Mouse (Mus musculus): ENCODE data around the gene D930020B18Rik.

The D930020B18Rik gene

DNA sequence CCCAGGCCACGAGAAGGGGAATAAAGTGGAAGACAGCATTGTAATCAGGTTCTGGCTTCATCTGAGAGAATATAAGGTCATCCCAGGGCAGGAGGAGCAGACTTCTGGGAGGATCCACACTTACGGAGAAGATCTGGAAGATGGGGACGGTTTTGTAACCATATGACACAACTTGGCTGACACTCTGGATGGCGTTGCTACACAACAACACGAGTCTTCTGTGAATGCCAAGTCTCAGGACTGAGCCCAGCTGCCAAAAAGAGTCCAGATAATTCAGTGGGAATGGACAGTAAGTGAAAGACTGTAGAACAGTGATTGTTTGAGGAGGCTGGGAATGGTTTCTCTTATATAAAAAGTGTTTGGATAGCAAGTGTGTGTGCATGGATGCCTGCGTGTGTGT is 62.2 kb downstream of the D930020B18Rik start:
- DNase-seq (ENCODE audit: low read depth, low spot score): no peak

DNA sequence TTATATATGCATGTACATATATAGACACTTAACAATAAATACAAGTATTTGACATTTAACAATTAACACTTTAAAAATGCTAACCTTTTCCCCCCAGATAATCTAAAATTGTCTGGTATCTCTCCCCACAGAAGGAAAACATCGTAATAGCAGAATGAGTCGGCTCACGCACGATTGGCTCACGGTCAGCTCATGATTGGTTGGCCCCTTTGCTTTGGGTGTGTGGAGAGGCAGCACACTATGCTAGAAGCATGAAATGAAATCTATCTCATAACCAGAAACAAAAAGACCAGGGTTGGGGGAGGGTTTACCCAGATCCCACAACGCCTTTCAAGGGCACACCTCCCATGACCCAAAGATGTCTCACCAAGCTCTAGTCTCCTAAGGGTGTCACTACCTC is 63.5 kb downstream of the D930020B18Rik start:
- no peak for DNase-seq (ENCODE audit: low read depth, low spot score)

DNA sequence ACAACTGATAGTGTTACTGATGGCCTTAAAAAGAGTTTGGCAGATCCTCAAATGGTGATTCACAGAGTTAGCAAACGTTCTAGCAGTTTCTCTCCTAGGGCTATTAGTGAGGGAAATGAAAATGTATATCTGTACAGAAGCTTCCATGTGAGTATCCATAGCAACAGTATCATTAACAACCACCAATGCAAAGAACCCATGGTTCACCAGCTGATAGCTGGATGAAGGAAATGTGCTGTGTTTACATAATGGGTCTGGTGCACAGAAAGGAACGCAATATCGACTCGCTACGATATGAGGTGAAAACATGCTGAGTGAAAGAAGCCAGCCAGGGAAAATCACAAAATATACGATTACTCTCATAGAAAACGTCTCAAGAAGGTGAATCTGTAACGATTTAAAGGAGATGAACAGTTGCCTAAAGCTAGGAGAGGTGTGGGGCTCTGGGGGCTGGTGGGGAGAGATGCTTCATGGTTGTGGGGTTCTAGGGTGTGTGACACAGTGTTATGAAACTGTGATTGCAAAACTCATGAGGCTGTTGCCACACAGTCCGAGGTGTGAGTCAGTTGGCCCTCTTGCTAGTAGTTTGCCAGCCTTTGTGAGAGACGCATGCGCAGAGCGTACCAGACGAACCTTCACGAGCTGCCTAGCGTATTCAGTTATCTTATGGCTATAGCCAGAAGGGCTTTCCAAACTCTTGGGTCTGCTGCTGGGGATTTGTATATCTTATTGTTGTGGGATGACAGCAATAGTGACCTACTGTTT is 64.2 kb downstream of the D930020B18Rik start:
- no peak for DNase-seq (ENCODE audit: low read depth, low spot score)

DNA sequence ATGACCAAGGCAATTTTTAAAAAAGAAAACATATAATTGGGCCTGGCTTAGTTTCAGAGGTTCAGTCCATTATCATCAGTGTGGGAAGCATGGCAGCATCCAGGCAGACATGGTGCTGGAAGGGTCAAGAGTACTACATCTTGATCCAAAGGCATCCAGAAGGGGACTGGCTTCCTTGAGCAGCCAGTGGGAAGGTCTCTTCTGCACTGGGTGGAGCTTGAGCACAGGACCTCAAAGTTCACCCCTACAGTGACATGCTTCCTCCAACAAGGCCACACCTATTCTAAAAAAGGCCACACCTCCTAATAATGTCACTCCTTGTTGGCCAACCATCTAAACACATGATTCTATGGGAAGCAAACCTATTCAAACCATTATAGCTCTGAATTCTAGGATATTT is 75.5 kb downstream of the D930020B18Rik start:
- DNase-seq (ENCODE audit: low read depth, low spot score): no peak

DNA sequence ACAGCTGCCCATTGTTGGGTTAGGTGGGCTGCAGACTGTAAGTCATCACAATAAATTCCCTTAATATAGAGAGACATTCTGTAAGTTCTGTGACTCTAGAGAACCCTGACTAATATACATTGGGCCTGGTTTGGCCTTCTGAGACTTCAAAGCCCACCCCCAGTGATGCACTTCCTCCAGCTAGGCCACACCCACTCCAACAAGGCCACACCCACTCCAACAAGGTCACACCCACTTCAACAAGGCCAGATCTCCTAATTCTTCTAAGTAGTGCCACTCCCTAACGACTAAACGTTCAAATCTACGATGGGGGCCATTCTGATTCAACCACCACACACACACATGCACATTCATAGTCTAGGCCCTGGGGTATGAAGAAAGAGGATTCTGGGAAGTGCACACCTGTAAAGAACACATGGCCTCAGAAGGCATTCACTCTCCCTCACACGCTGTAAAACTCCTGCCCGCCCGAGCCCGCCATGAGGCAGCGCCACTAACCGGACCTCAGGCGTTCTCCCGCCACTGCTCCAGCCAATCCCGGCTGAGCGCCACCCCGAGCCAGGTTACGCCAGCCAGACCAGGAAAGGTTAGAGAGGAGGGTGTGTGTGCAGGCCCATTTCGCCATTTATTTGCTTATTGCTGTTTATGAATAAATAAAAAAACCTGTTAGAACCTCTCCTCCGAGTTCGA is 77.7 kb downstream of the D930020B18Rik start:
- no peak for DNase-seq (ENCODE audit: low read depth, low spot score)

GRCm38 (mm10) chr10:121720701-121721100 is 79.3 kb downstream of the D930020B18Rik start:
- no peak for DNase-seq (ENCODE audit: low read depth, low spot score)

DNA sequence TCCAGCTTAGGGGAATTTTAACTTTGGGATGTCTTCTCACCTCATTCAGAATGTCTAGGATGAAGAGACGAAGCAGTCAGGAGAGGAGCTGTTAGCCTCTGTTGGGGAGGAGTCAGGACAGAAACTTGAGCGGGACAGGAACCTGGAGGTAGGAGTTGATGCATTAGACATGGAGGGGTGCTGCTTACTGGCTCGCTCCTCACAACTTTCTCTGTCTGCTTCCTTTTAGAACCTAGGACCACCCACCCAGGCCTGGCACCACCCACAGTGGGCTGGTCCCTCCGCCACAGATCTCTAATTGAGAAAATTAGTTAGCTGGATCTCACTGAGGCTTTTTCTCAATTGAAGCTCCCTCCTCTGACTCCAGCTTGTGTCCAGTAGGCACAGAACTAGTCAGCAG is 85.1 kb downstream of the D930020B18Rik start:
- no peak for DNase-seq (ENCODE audit: low read depth, low spot score)

DNA sequence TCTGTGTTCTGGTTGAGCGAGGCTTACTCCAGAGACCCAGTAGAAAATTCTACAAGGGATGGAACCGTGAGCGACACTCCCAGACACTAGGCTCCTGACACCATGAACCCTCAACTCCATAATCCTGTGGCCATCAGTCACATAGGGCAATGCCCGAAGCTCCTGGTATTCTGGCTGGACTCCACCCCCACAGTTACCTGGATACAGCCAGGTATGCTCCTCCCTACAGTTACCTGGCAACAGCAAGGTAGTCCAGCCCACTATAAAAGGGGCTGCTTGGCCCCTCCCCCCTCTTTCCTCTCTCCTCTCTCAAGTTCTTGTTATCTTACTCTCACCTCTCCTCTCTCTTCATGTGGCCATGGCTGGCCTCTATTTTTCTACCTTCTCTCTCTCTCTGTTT is 85.8 kb downstream of the D930020B18Rik start:
- no peak for DNase-seq (ENCODE audit: low read depth, low spot score)

DNA sequence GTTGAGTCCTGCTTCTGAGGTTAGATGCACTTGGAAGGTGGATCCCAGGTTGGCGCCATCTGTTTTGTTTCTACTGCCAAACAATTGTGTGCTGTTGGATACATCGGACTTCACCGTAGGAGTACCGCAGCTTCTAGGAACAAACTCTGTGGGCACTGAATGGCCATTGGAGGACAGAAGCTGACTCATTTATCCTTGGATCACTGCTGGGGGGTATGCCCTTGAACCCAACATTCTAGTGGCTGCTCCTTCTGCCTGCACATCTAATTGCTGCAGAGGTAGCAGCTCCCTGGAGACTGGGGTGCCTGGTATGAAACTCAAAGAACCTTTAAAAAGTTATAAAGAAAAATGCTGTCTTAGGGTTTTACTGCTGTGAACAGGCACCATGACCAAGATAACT is 86.8 kb downstream of the D930020B18Rik start:
- DNase-seq (ENCODE audit: low read depth, low spot score): no peak

- no peak for DNase-seq (ENCODE audit: low read depth, low spot score)
Observed at GRCm38 (mm10) chr10:121731048-121731725, 89.8 kb downstream of the D930020B18Rik start.

GRCm38 (mm10) chr10:121732542-121732941 is 91.2 kb downstream of the D930020B18Rik start:
- no peak for DNase-seq (ENCODE audit: low read depth, low spot score)

DNA sequence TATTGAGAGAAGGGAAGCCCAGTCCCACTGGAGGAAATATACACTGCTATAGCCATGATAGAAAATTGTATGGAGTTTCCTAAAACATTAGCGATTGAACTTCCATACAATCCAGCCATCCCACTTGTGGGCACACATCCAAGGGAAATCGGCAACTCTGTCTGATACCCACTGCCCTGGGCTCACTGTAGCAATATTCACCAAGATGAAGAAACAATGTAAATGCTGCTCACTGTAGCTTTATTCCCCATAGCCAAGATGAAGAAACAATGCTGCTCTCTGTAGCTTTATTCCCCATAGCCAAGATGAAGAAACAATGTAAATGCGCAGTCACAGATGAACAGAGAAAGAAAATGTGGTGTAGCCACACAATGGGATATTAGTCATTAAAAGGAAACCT is 95.9 kb downstream of the D930020B18Rik start:
- DNase-seq (ENCODE audit: low read depth, low spot score): no peak

DNA sequence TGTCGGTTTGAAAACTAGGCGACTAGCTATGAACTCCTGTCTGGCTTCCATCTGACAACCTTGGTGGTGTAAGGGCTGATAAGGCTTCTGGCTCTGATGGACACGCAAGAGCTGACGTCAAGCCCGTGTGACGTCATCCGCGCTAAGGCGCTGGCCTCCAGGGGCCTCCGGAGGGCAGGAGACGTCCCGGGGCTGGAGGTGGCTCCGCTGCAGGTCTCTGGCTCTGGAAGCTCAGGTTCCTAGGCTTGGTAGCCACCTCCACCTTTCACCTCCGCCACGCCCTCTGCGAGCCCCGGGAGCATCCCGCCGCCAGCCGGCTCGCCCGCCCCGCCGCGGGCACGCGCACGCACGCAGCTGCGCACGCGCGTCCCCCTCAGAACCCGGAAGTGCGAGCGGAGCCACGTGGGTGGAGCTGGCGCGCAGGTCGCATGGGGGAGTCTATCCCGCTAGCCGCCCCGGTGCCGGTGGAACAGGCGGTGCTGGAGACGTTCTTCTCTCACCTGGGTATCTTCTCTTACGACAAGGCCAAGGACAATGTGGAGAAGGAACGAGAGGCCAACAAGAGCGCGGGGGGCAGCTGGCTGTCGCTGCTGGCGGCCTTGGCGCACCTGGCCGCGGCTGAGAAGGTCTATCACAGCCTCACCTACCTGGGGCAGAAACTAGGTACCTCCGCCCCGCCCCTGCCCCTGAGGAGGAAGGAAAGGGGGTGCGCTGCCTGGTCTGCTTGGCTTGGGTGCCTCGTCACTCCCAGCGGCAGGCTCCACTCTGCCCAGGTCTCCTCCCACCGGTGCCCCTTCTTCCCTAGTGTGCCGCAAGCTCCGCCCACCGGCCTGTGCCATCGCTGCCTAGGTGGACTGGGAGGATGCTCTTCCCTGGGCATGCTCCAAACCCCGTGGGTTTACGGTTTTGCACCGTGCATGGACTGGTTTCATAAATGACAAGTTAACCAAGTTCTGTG is 98.4 kb downstream of the D930020B18Rik start, which contains the start of gene BC048403:
Gene BC048403, plus strand, starts transcription at position 390 of the 958 bp plus-strand sequence.
- peak; percentile 93 for DNase-seq (ENCODE audit: low read depth, low spot score)

GRCm38 (mm10) chr10:121742336-121742735 is 100.9 kb downstream of the D930020B18Rik start:
- no peak for DNase-seq (ENCODE audit: low read depth, low spot score)

All from CD4-positive helper T cell, adult 2 months (primary cell).